Mouse (Mus musculus): Measurements from ENCODE around the gene Ppa2.
A peak's percentile ranks its signal among the peaks of the same experiment; 100 is the strongest.

Ppa2 gene

DNA sequence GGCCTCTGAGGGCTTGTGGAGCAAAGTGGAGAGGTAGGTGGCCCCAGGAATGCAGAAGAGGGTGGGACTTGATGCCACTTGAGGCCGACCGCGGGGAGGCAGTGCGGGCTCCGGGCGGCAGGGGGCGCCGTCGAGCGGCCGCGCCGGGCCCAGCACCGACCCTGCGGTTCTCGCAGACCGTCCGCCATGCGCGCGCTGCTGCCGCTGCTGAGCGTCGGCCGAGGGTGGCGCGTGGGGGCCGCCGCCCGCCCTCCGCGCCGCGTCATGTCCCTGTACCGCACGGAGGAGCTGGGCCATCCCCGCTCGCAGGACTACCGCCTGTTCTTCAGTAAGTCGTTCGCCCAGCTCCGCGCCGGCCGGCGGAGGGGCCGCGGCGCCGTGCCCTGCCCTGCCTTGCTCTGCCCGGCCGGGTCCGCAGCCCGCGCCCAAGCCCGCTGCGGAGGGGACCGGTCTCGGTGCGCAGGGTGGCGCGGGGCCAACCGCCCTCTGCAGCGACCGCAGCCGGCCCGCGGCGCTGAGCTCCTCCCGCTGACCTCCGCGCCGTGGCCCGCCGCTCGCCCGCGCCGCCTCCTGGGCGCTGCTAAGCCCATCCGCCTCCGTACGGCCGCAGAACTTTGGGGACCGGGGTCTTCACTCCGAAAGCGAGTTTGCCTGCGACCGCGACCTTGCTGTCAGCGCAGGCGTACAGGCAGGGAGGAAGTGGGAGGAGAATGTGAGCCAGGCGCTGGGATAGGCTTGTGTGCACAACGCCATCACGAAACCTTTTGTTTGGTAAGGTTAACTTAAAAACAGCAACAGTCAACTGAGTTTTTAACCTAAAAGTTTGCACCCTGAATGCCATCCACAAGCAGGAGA lies at the start of gene Ppa2:
Ppa2 (plus strand) TSS at position 157 of the 855 bp plus-strand sequence.
- peak; percentile 90 for DNase-seq (ENCODE audit: low read depth, low spot score)

GRCm38 (mm10) chr3:133271887-133272286 lies 38.0 kb upstream of the Ppa2 start:
- peak; percentile 54 for DNase-seq (ENCODE audit: low read depth, low spot score)

DNA sequence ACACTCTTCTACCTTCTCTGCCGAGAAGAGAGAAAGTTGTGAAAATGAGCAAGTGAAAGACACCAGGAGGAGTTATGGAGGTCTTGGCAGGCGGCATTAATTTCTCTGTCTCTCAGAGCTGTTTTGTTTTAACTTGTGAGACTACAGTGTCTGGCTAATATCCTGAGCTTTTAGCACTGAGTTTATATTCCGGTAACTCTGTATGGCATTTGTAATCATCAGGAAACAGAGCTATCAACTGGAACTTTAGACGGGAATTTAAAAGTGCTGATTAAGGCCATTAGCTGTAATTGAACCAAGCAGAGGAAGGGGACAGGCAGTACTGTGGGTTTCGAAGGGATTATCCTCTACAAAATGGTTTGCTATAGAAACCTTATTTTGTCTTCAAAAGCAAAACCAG lies 25.3 kb upstream of the Ppa2 start:
- DNase-seq (ENCODE audit: low read depth, low spot score) = no peak

GRCm38 (mm10) chr3:133288795-133289194 lies 21.1 kb upstream of the Ppa2 start:
- no peak for DNase-seq (ENCODE audit: low read depth, low spot score)

DNA sequence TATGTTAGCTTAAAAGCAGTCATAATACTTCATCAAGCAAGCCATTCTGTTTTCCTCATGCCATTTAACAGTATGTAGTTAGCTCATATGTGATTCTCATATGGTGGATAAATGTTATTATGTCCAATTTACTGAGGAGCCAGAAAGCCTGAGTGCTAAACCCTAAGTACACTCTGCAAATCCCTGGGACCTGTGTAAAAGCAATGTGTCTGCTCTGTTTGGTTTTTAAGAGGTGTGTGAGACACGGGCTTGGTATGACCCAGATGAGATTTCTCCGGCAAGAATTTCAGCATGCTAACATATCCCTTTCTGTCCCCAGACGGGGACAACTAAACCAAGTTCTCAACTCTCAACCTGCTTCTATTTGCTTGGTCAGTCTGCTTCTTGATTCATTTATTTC lies 5.6 kb upstream of the Ppa2 start:
- no peak for DNase-seq (ENCODE audit: low read depth, low spot score)

- DNase-seq (ENCODE audit: low read depth, low spot score) = no peak
These were observed 1.5 kb upstream of the Ppa2 start for GRCm38 (mm10) chr3:133308361-133308760.

- no peak for DNase-seq (ENCODE audit: low read depth, low spot score)
These were observed 551 bp upstream of the Ppa2 start for GRCm38 (mm10) chr3:133309359-133309758.

DNA sequence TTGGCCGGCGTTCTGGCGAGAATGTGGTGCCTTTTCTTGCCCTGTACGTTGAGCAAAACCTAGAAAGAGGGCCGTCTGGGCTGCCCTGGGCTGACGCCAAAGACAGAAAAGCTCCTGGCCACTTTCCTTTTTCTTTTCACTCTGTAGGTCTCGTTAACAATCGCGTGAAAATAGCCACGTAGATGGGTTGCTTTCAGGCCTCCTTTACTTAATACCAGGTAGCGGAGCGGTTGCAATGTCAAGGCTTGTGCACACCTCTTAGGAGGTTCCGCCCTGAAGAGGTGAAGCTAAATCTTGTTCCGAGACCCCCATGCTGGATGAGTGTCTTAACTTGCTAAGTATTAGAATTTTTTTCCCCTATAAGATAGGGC lies 884 bp downstream of the Ppa2 start:
- no peak for DNase-seq (ENCODE audit: low read depth, low spot score)

DNA sequence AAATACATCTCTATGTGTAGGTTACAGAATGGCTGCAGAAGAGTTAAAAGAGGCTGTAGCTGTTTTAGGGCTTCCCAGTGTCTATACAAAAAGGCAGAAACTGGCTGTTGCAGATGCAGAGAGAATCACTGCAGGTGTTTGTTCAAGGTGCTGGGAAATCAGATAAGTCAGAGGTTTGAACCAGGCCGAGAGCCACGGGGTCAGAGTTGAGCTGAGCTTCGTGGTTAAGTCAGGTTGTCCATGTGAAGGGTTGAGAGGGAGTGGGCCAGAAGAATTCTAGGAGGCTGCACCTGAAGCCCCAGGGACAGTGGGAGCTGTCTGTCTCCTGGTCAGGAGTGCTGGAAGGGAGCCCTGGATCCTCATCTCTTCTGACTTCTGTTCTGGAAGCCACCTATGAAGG lies 2.4 kb downstream of the Ppa2 start:
- no peak for DNase-seq (ENCODE audit: low read depth, low spot score)

DNA sequence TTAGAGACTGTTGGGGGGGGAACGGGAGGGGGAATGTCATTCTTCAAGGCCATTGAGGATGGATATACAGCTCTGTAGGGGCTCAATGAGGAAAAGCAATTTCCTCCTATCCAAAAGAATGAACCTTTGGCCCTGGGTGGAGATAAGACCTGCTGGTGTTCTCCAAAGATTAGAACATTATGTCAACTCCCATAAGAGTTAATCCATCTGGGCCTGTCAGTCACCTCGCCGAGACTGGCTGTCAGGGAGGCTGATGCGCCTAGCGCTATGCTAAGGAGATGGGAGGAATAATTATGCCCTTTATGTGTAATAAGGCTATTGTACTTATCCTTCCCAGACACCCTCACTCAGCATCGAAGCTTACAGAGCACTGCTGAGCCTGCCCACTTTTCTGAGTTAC lies 2.9 kb downstream of the Ppa2 start:
- no peak for DNase-seq (ENCODE audit: low read depth, low spot score)

GRCm38 (mm10) chr3:133313491-133314199 lies 3.7 kb downstream of the Ppa2 start:
- DNase-seq (ENCODE audit: low read depth, low spot score) = no peak

DNA sequence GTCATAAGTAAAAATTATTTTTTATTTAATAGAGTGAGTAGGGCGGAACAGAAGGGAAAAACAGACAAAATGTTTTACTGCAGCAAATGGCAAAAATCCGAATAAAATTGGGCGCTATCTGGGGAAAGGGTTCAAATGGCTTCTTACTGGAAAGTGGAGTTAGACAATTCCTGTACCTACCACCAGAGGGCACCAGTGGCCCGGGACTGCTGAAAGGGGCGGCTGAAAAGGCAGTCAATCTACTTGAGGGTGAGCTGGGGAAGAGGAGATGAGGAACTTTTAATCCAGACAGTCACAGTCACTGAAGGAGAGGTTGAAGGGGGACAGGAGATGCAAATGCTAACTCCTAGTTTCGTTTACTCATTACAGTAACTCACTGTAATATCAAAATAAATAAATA lies 4.6 kb downstream of the Ppa2 start:
- DNase-seq (ENCODE audit: low read depth, low spot score) = peak; percentile 76

GRCm38 (mm10) chr3:133315011-133315410 lies 5.1 kb downstream of the Ppa2 start:
- no peak for DNase-seq (ENCODE audit: low read depth, low spot score)

- DNase-seq (ENCODE audit: low read depth, low spot score) = no peak
These were observed 5.7 kb downstream of the Ppa2 start for GRCm38 (mm10) chr3:133315647-133316046.

- no peak for DNase-seq (ENCODE audit: low read depth, low spot score)
These were observed 7.9 kb downstream of the Ppa2 start for GRCm38 (mm10) chr3:133317845-133318244.

- no peak for DNase-seq (ENCODE audit: low read depth, low spot score)
These were observed 8.7 kb downstream of the Ppa2 start for GRCm38 (mm10) chr3:133318596-133318995.

GRCm38 (mm10) chr3:133319795-133320194 lies 9.9 kb downstream of the Ppa2 start:
- no peak for DNase-seq (ENCODE audit: low read depth, low spot score)

GRCm38 (mm10) chr3:133320313-133320712 lies 10.4 kb downstream of the Ppa2 start:
- no peak for DNase-seq (ENCODE audit: low read depth, low spot score)

GRCm38 (mm10) chr3:133321928-133322327 lies 12.0 kb downstream of the Ppa2 start:
- DNase-seq (ENCODE audit: low read depth, low spot score) = no peak

DNA sequence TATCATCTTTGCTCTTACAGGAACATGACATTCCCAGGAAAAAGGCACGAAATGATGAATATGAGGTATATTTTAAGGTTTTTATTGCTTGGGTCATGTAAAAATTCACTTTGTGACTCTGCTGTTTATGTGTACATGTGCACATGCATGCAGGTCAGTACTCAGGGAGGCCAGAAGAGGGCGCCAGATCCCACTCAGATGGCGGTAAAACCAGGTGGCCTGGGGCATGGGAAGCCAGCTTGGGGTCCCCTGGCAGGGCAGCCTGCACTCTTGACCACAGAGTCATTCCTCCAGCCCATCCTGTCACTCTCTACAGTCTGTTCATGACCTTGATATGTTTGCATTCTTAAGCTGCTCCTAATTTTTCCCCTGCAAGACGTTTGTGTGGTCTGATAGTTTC lies 12.6 kb downstream of the Ppa2 start:
- DNase-seq (ENCODE audit: low read depth, low spot score) = peak; percentile 47

GRCm38 (mm10) chr3:133325135-133325534 lies 15.2 kb downstream of the Ppa2 start:
- peak; percentile 33 for DNase-seq (ENCODE audit: low read depth, low spot score)

GRCm38 (mm10) chr3:133328551-133328950 lies 18.6 kb downstream of the Ppa2 start:
- DNase-seq (ENCODE audit: low read depth, low spot score) = no peak

GRCm38 (mm10) chr3:133329406-133329805 lies 19.5 kb downstream of the Ppa2 start:
- DNase-seq (ENCODE audit: low read depth, low spot score) = peak; percentile 51
